Comparison of ENCODE assay signal across 9 mouse cellular contexts in the genomic region with DNA sequence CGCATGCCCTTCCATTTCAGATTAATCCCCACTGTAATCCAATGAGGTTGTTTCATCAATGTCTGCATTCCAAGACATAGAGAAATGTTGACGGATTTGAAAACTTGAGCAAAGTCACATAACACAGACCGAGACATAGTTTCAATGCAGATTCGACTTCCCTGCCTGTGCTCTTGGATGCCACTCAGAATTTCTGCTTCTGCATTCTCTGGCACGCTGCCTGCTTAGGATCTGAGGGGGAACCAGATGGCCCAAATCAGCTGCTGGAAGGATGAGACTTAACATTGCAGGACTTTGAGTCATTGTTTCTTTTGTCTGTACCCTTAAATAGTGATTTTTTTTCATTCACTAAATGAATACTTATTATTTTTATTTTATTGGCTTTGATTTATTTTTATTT.
A peak's percentile ranks its signal among the peaks of the same experiment; 100 is the strongest.
DNase-seq lines count a peak whose midpoint lies in the region; ATAC-seq and TF ChIP-seq lines count a peak whose summit lies in the region.
"Had no signal": no experiment of that assay in that cellular context is flagged by ENCODE, and none has a peak within 500 bp of the region (broad histone marks: within the 10 kb centered on the region; RNA-seq: fewer than 3 reads in every experiment).

No protein-coding gene starts in this region.

- no peaks in the 10 kb centered on the region for H3K9me3 ChIP-seq in intestine, embryonic 14.5 days (ENCODE audit: control insufficient read depth, low read length)
- H3K9me3 ChIP-seq in intestine, postnatal 0 days (ENCODE audit: control insufficient read depth): no peaks in the 10 kb centered on the region
- H3K9me3 ChIP-seq: lung, embryonic 15.5 days had no signal

- no peaks in the 10 kb centered on the region for H3K27me3 ChIP-seq in intestine, embryonic 14.5 days (replicated peaks; ENCODE audit: control insufficient read depth, insufficient read depth, low read length)
- no peaks in the 10 kb centered on the region for H3K27me3 ChIP-seq in intestine, postnatal 0 days (replicated peaks; ENCODE audit: control insufficient read depth, insufficient read depth, low read length)
- H3K27me3 ChIP-seq: lung, embryonic 15.5 days had no signal

- no peak overlapping the region for H3K9ac ChIP-seq in intestine, embryonic 14.5 days (ENCODE audit: low read length)
- no peak overlapping the region for H3K9ac ChIP-seq in intestine, postnatal 0 days (ENCODE audit: low read depth, low read length)
- H3K9ac ChIP-seq: lung, embryonic 15.5 days had no signal

- peak; percentile 67 for DNase-seq in intestine, embryonic 14.5 days (ENCODE audit: low spot score)
- DNase-seq in heart, postnatal 10 days: peak; percentile 68
- DNase-seq in lung, postnatal 10 days: peak; percentile 41
- DNase-seq in adrenal gland, adult 2 months: no peak
- DNase-seq in adrenal gland, postnatal 4 days (ENCODE audit: low spot score in 2 of 2): no peak
- no peak for DNase-seq in adrenal gland, postnatal 10 days

- WGBS in intestine, embryonic 14.5 days: 46% methylated on average over 5 of the region's 5 CpGs
- WGBS in intestine, postnatal 0 days: 66% methylated on average over 5 of the region's 5 CpGs

- no peak overlapping the region for H3K27ac ChIP-seq in intestine, embryonic 14.5 days (ENCODE audit: low read depth)
- H3K27ac ChIP-seq in intestine, postnatal 0 days (ENCODE audit: low read depth, low read length): no peak overlapping the region
- H3K27ac ChIP-seq in embryonic fibroblast, embryonic 13.5 days (ENCODE audit: insufficient read depth, low read length): peak overlapping the region; percentile 84
- H3K27ac ChIP-seq: lung, embryonic 15.5 days had no signal

- no peak for TF ChIP-seq CTCF in intestine, postnatal 0 days (IDR thresholded peaks at IDR 0.05; ENCODE audit: low read depth)
- no peak for TF ChIP-seq CTCF in embryonic fibroblast, embryonic 13.5 days (IDR thresholded peaks at IDR 0.05; ENCODE audit: borderline replicate concordance, insufficient read depth, low read length)

- intact Hi-C loops in heart, postnatal 10 days (cut with DNase I): no loop called here

- H3K4me2 ChIP-seq in intestine, embryonic 14.5 days (ENCODE audit: low read length): no peak overlapping the region
- H3K4me2 ChIP-seq in intestine, postnatal 0 days (replicated peaks; ENCODE audit: low read depth): no peak overlapping the region
- H3K4me2 ChIP-seq: lung, embryonic 15.5 days had no signal

- TF ChIP-seq POLR2A in embryonic fibroblast, embryonic 13.5 days (IDR thresholded peaks at IDR 0.05; ENCODE audit: low read depth, low read length): no peak

- H3K4me3 ChIP-seq in intestine, embryonic 14.5 days (ENCODE audit: low read depth, low read length): no peak overlapping the region
- no peak overlapping the region for H3K4me3 ChIP-seq in intestine, postnatal 0 days (ENCODE audit: low read depth, low read length)
- H3K4me3 ChIP-seq in embryonic fibroblast, embryonic 13.5 days (ENCODE audit: insufficient read depth, low read length): no peak overlapping the region
- H3K4me3 ChIP-seq: lung, embryonic 15.5 days had no signal

- H3K4me1 ChIP-seq in intestine, embryonic 14.5 days (replicated peaks; ENCODE audit: control insufficient read depth, insufficient read depth, low read length): 0 out of 2 replicates have a peak, but pooled peaks cover 5% of the 10 kb centered on the region
- H3K4me1 ChIP-seq in intestine, postnatal 0 days (replicated peaks; ENCODE audit: control insufficient read depth, insufficient read depth, low read length): no peaks in the 10 kb centered on the region
- peaks cover 2% of the 10 kb centered on the region for H3K4me1 ChIP-seq in embryonic fibroblast, embryonic 13.5 days (ENCODE audit: control insufficient read depth, insufficient read depth, low read length)
- H3K4me1 ChIP-seq: lung, embryonic 15.5 days had no signal

- H3K36me3 ChIP-seq in intestine, embryonic 14.5 days (ENCODE audit: control insufficient read depth, insufficient read depth, low read length): no peaks in the 10 kb centered on the region
- H3K36me3 ChIP-seq in intestine, postnatal 0 days (ENCODE audit: control insufficient read depth, insufficient read depth): no peaks in the 10 kb centered on the region
- H3K36me3 ChIP-seq: lung, embryonic 15.5 days had no signal

- ATAC-seq in intestine, embryonic 14.5 days (replicated peaks; ENCODE audit: low FRiP score, low TSS enrichment, low read depth): no peak
- no peak for ATAC-seq in intestine, postnatal 0 days

Comparison
In these comparisons a context has a peak if more than half of its experiments do, and no peak if none do; other contexts are left out.
1. DNase-seq: peak in intestine, embryonic 14.5 days (single experiment), heart, postnatal 10 days (2 of 2) and lung, postnatal 10 days (single experiment); none in adrenal gland, adult 2 months (single experiment), adrenal gland, postnatal 4 days (0 of 2) and adrenal gland, postnatal 10 days (single experiment).